Mouse (Mus musculus): ENCODE data around the gene Olfr1427. TPM values are rescaled to one million over a fixed set of nuclear protein-coding genes. Genes with fewer than 3 reads are reported as not detected.
"Not testable (repeated sequence)": the region's sequence is repeated elsewhere in the genome, so short reads cannot be mapped to it uniquely, and the experiment has no call there.

The Olfr1427 gene
- polyA plus RNA-seq, 1 experiment from 2014 or later: not detected

DNA sequence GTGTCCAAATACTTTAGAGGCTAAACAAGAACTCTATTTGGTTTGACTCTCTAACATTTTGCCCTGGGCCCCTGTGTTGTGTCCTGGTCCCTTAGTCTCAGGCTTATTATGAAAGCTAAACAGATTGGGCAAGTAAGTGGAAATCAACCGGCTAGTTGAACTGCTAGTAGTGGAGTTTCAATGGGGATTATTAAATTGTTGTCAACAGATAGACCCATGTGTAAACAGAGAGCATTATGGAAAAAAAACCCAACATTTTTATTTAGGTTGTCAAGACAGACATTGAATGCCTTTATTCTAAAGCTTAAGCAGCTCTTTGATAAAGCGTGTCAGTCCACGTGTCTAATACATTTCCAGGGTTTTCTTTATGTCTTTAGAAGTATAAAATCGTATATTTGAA is 25.5 kb downstream of the Olfr1427 start, which contains the start of gene Olfr1425:
TSS of gene Olfr1425 (minus strand) at position 101 of the 400 bp plus-strand sequence.
- WGBS: 86% methylated on average over 4 of the region's 4 CpGs
- H3K4me1 ChIP-seq (ENCODE audit: control insufficient read depth, insufficient read depth, low read length); H3K27me3 ChIP-seq (replicated peaks; ENCODE audit: control insufficient read depth, insufficient read depth, low read length); H3K36me3 ChIP-seq (ENCODE audit: control insufficient read depth, insufficient read depth, low read length); H3K4me2 ChIP-seq (ENCODE audit: low read depth, low read length); ATAC-seq; H3K27ac ChIP-seq (ENCODE audit: low read length); H3K9me3 ChIP-seq (ENCODE audit: control insufficient read depth, low read length); H3K9ac ChIP-seq (ENCODE audit: low read depth, low read length); H3K4me3 ChIP-seq (ENCODE audit: low read length): not testable (repeated sequence)

DNA sequence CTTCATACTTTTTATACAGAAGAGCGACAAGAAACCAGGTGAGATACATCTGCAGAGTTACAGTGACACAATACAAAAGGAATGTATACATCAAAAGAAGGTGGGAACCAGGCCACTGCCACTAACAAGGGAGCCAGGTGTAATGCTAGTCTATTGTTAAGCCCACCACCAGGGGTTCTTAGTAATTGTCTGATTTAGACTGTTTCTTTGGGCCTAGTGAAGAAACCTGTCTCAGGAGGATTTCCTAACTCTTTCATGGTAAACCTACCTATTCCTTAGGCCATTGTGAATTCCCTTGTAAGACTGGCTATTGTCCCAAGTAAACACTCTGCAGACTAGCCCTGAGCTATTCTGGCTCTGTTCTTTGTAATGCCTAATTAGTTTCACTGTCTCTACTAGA is 33.6 kb downstream of the Olfr1427 start:
- WGBS: 75% methylated on average over 1 of the region's 1 CpGs

DNA sequence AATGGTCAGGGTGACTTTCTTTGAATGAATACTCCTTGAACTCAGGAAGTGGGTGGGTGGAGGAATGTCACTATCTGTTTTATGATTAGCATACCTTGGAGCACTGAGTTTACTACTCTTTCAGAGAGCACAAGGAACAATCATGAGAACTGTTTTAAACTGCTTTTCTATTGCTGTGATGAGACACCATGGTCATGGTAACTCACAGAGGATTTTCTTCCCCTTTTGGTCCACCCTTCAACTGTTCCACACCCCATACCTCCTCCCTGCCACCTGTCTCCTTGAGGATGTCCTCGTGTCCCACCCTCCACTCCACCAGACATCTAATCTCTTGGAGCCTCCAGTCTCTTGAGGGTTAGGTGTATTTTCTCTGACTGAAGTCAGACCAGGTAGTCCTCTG is 35.3 kb downstream of the Olfr1427 start:
- H3K9me3 ChIP-seq (ENCODE audit: control insufficient read depth, low read length); H3K27me3 ChIP-seq (replicated peaks; ENCODE audit: control insufficient read depth, insufficient read depth, low read length); H3K4me3 ChIP-seq (ENCODE audit: low read length); H3K4me2 ChIP-seq (ENCODE audit: low read depth, low read length); H3K36me3 ChIP-seq (ENCODE audit: control insufficient read depth, insufficient read depth, low read length); H3K4me1 ChIP-seq (ENCODE audit: control insufficient read depth, insufficient read depth, low read length); ATAC-seq; H3K27ac ChIP-seq (ENCODE audit: low read length); H3K9ac ChIP-seq (ENCODE audit: low read depth, low read length): not testable (repeated sequence)
- WGBS: 61% methylated on average over 1 of the region's 1 CpGs

More for the DNA sequence above, 33.6 kb downstream of the Olfr1427 start:
- not testable (repeated sequence) for H3K9ac ChIP-seq (ENCODE audit: low read depth, low read length); H3K27me3 ChIP-seq (replicated peaks; ENCODE audit: control insufficient read depth, insufficient read depth, low read length); H3K9me3 ChIP-seq (ENCODE audit: control insufficient read depth, low read length); H3K4me2 ChIP-seq (ENCODE audit: low read depth, low read length); H3K4me1 ChIP-seq (ENCODE audit: control insufficient read depth, insufficient read depth, low read length); H3K4me3 ChIP-seq (ENCODE audit: low read length); ATAC-seq; H3K27ac ChIP-seq (ENCODE audit: low read length); H3K36me3 ChIP-seq (ENCODE audit: control insufficient read depth, insufficient read depth, low read length)

GRCm38 (mm10) chr19:12062582-12062981 is 40.6 kb downstream of the Olfr1427 start, which contains the start of gene Olfr1424:
Gene Olfr1424 (minus strand): TSS chr19:12062682.
- not testable (repeated sequence) for H3K9me3 ChIP-seq (ENCODE audit: control insufficient read depth, low read length); H3K36me3 ChIP-seq (ENCODE audit: control insufficient read depth, insufficient read depth, low read length); H3K4me3 ChIP-seq (ENCODE audit: low read length); ATAC-seq; H3K27ac ChIP-seq (ENCODE audit: low read length); H3K27me3 ChIP-seq (replicated peaks; ENCODE audit: control insufficient read depth, insufficient read depth, low read length); H3K4me1 ChIP-seq (ENCODE audit: control insufficient read depth, insufficient read depth, low read length); H3K4me2 ChIP-seq (ENCODE audit: low read depth, low read length); H3K9ac ChIP-seq (ENCODE audit: low read depth, low read length)
- WGBS: 73% methylated on average over 1 of the region's 1 CpGs

Other genes starting within 250 kb of the Olfr1427 start
- gene Olfr1418, start 242.3 kb downstream of the Olfr1427 start, polyA plus RNA-seq (2015; fragmentation: Nextera tagmentation; extraction: Ambion mirVana): not detected in 2 replicates
- gene Olfr1419, start 228.2 kb downstream of the Olfr1427 start, polyA plus RNA-seq (2015; fragmentation: Nextera tagmentation; extraction: Ambion mirVana): not detected in 2 replicates
- not detected in 2 replicates for gene Olfr1420, start 216.8 kb downstream of the Olfr1427 start, polyA plus RNA-seq (2015; fragmentation: Nextera tagmentation; extraction: Ambion mirVana)
- 17.3 and 18.8 TPM in 2 replicates for gene Patl1, start 190.9 kb downstream of the Olfr1427 start, polyA plus RNA-seq (2015; fragmentation: Nextera tagmentation; extraction: Ambion mirVana)
- 3.3 and 3.8 TPM in 2 replicates for gene Osbp, start 137.4 kb downstream of the Olfr1427 start, polyA plus RNA-seq (2015; fragmentation: Nextera tagmentation; extraction: Ambion mirVana)
- not detected in 2 replicates for gene Olfr1423, start 62.0 kb downstream of the Olfr1427 start, polyA plus RNA-seq (2015; fragmentation: Nextera tagmentation; extraction: Ambion mirVana)
- not detected in 2 replicates for gene Olfr1424, start 40.7 kb downstream of the Olfr1427 start, polyA plus RNA-seq (2015; fragmentation: Nextera tagmentation; extraction: Ambion mirVana)
- not detected in 2 replicates for gene Olfr1425, start 25.6 kb downstream of the Olfr1427 start, polyA plus RNA-seq (2015; fragmentation: Nextera tagmentation; extraction: Ambion mirVana)
- gene Olfr1426, start 11.3 kb downstream of the Olfr1427 start, polyA plus RNA-seq (2015; fragmentation: Nextera tagmentation; extraction: Ambion mirVana): not detected in 2 replicates
- not detected in 2 replicates for gene Olfr1428, start 12.6 kb upstream of the Olfr1427 start, polyA plus RNA-seq (2015; fragmentation: Nextera tagmentation; extraction: Ambion mirVana)
- gene Olfr76, start 19.9 kb upstream of the Olfr1427 start, polyA plus RNA-seq (2015; fragmentation: Nextera tagmentation; extraction: Ambion mirVana): not detected in 2 replicates
- not detected in 2 replicates for gene Olfr1555-ps1, start 66.8 kb upstream of the Olfr1427 start, polyA plus RNA-seq (2015; fragmentation: Nextera tagmentation; extraction: Ambion mirVana)
- not detected in 2 replicates for gene Olfr1431, start 97.3 kb upstream of the Olfr1427 start, polyA plus RNA-seq (2015; fragmentation: Nextera tagmentation; extraction: Ambion mirVana)
- not detected in 2 replicates for gene Olfr1432, start 129.3 kb upstream of the Olfr1427 start, polyA plus RNA-seq (2015; fragmentation: Nextera tagmentation; extraction: Ambion mirVana)
- gene Olfr262, start 138.3 kb upstream of the Olfr1427 start, polyA plus RNA-seq (2015; fragmentation: Nextera tagmentation; extraction: Ambion mirVana): not detected in 2 replicates
- gene Olfr235, start 157.7 kb upstream of the Olfr1427 start, polyA plus RNA-seq (2015; fragmentation: Nextera tagmentation; extraction: Ambion mirVana): not detected in 2 replicates
- not detected in 2 replicates for gene Olfr1434, start 176.5 kb upstream of the Olfr1427 start, polyA plus RNA-seq (2015; fragmentation: Nextera tagmentation; extraction: Ambion mirVana)
- not detected in 2 replicates for gene Olfr1436, start 195.8 kb upstream of the Olfr1427 start, polyA plus RNA-seq (2015; fragmentation: Nextera tagmentation; extraction: Ambion mirVana)
- gene Olfr1437, start 221.8 kb upstream of the Olfr1427 start, polyA plus RNA-seq (2015; fragmentation: Nextera tagmentation; extraction: Ambion mirVana): not detected in 2 replicates
- not detected in 2 replicates for gene Olfr1438-ps1, start 232.6 kb upstream of the Olfr1427 start, polyA plus RNA-seq (2015; fragmentation: Nextera tagmentation; extraction: Ambion mirVana)

Measured in intestine, embryonic 16.5 days (tissue).